Mouse (Mus musculus) kidney, embryonic 15.5 days (tissue): ENCODE results near the gene Sox6. TPM values are rescaled to one million over a fixed set of nuclear protein-coding genes. Genes with fewer than 3 reads are reported as not detected.

Source experiments
- ATAC-seq: fragments of 200-750 bp; cut with Nextera tagmentation; replicated peaks from 2 replicates; pipeline ENCODE4 v1.8.0; 2017; ENCODE audit warnings: moderate TSS enrichment; ENCODE audit not compliant: low FRiP score
- H3K27ac ChIP-seq: fragments of 300-500 bp; sonication (generic); 2 replicates; pipeline ENCODE4 v1.5.1; 2015; ENCODE audit warnings: mild to moderate bottlenecking, inconsistent platforms
- H3K27me3 ChIP-seq: fragments of 300-500 bp; sonication (generic); 2 replicates; pipeline ENCODE4 v1.6.1; 2015; ENCODE audit warnings: inconsistent platforms
- H3K36me3 ChIP-seq: fragments of 300-500 bp; sonication (generic); 2 replicates; pipeline ENCODE4 v1.6.1; 2015; ENCODE audit warnings: inconsistent platforms
- H3K4me1 ChIP-seq: fragments of 300-500 bp; sonication (generic); 2 replicates; pipeline ENCODE4 v1.6.1; 2015; ENCODE audit warnings: inconsistent platforms
- H3K4me2 ChIP-seq: fragments of 300-500 bp; sonication (generic); 2 replicates; pipeline ENCODE4 v1.6.1; 2015; ENCODE audit warnings: moderate library complexity, mild to moderate bottlenecking, inconsistent platforms
- H3K4me3 ChIP-seq: fragments of 300-500 bp; sonication (generic); replicated peaks from 2 replicates; pipeline ENCODE4 v1.5.1; 2015; ENCODE audit warnings: mild to moderate bottlenecking, inconsistent platforms
- H3K9ac ChIP-seq: fragments of 300-500 bp; sonication (generic); 2 replicates; pipeline ENCODE4 v1.6.1; 2015; ENCODE audit warnings: mild to moderate bottlenecking, inconsistent platforms
- H3K9me3 ChIP-seq: fragments of 300-500 bp; sonication (generic); replicated peaks from 2 replicates; pipeline ENCODE4 v1.6.1; 2016; ENCODE audit warnings: inconsistent platforms
- WGBS: fragments of 180-500 bp; shearing (Covaris S2); methylation state at CpG from one replicate; pipeline ENCODE4 v1.1.7; 2015; ENCODE audit warnings: mixed read lengths; 5-methylcytosine and 5-hydroxymethylcytosine counted together
- polyA plus RNA-seq: library from polyadenylated mRNA; unstranded; fragments of >200 nt; fragmentation: Nextera tagmentation; extraction: Ambion mirVana; gene quantifications from 2 replicates; pipeline ENCODE4 v1.2.1, GENCODE M21; 2015

Gene Sox6
- polyA plus RNA-seq, 1 experiment from 2014 or later: 20.2 TPM

- Histone ChIP-seq H3K4me2 (no peak overlapping the region), H3K4me3 (no peak overlapping the region), H3K9me3 (no peaks in the 10 kb centered on the region), H3K27me3 (no peaks in the 10 kb centered on the region), H3K36me3 (no peaks in the 10 kb centered on the region), H3K9ac (no peak overlapping the region), H3K27ac (no peak overlapping the region), H3K4me1 (no peaks in the 10 kb centered on the region)
- WGBS: 88% methylated on average over 5 of the region's 5 CpGs
- ATAC-seq: no peak
Measured at GRCm38 (mm10) chr7:115979813-115980512, 58.6 kb downstream of the Sox6 start.

- no peak overlapping the region for H3K4me2 ChIP-seq
- no peaks in the 10 kb centered on the region for H3K36me3 ChIP-seq
- no peak for ATAC-seq
- no peak overlapping the region for H3K27ac ChIP-seq
- H3K4me1 ChIP-seq: no peaks in the 10 kb centered on the region
- H3K4me3 ChIP-seq: no peak overlapping the region
- no peaks in the 10 kb centered on the region for H3K27me3 ChIP-seq
- 90% methylated on average over 2 of the region's 2 CpGs for WGBS
- no peak overlapping the region for H3K9ac ChIP-seq
- H3K9me3 ChIP-seq: no peaks in the 10 kb centered on the region
Measured at GRCm38 (mm10) chr7:115974518-115974917, 64.1 kb downstream of the Sox6 start.

GRCm38 (mm10) chr7:115967186-115967585 lies 71.4 kb downstream of the Sox6 start:
- no peaks in the 10 kb centered on the region for H3K27me3 ChIP-seq
- no peaks in the 10 kb centered on the region for H3K36me3 ChIP-seq
- WGBS: 79% methylated on average over 4 of the region's 4 CpGs
- H3K4me3 ChIP-seq: no peak overlapping the region
- no peak overlapping the region for H3K4me2 ChIP-seq
- H3K27ac ChIP-seq: no peak overlapping the region
- H3K4me1 ChIP-seq: no peaks in the 10 kb centered on the region
- no peaks in the 10 kb centered on the region for H3K9me3 ChIP-seq
- H3K9ac ChIP-seq: no peak overlapping the region
- ATAC-seq: no peak

- ATAC-seq: no peak
Measured at GRCm38 (mm10) chr7:115966181-115966580, 72.4 kb downstream of the Sox6 start.

GRCm38 (mm10) chr7:115953046-115953445 lies 85.5 kb downstream of the Sox6 start:
- peaks cover 3% of the 10 kb centered on the region; the same call in 1 of the 2 replicates for H3K27me3 ChIP-seq
- WGBS: 74% methylated on average over 3 of the region's 3 CpGs
- H3K4me1 ChIP-seq: no peaks in the 10 kb centered on the region
- H3K27ac ChIP-seq: no peak overlapping the region
- H3K36me3 ChIP-seq: no peaks in the 10 kb centered on the region
- H3K4me3 ChIP-seq: no peak overlapping the region
- no peak overlapping the region for H3K9ac ChIP-seq
- no peaks in the 10 kb centered on the region for H3K9me3 ChIP-seq
- no peak for ATAC-seq
- no peak overlapping the region for H3K4me2 ChIP-seq

More at GRCm38 (mm10) chr7:115966181-115966580, 72.4 kb downstream of the Sox6 start:
- Histone ChIP-seq H3K4me2 (no peak overlapping the region), H3K4me1 (no peaks in the 10 kb centered on the region), H3K27me3 (no peaks in the 10 kb centered on the region), H3K9ac (no peak overlapping the region), H3K36me3 (no peaks in the 10 kb centered on the region), H3K9me3 (no peaks in the 10 kb centered on the region), H3K27ac (no peak overlapping the region), H3K4me3 (no peak overlapping the region)
- WGBS: 60% methylated on average over 4 of the region's 4 CpGs

GRCm38 (mm10) chr7:115952235-115952634 lies 86.4 kb downstream of the Sox6 start:
- Histone ChIP-seq H3K9me3 (no peaks in the 10 kb centered on the region), H3K4me1 (no peaks in the 10 kb centered on the region), H3K36me3 (no peaks in the 10 kb centered on the region), H3K4me2 (no peak overlapping the region), H3K4me3 (no peak overlapping the region), H3K27me3 (peaks cover 3% of the 10 kb centered on the region; the same call in 1 of the 2 replicates), H3K9ac (no peak overlapping the region), H3K27ac (no peak overlapping the region)
- WGBS: 69% methylated on average over 3 of the region's 3 CpGs
- ATAC-seq: no peak

GRCm38 (mm10) chr7:115951689-115952088 lies 86.9 kb downstream of the Sox6 start:
- no peaks in the 10 kb centered on the region for H3K9me3 ChIP-seq
- H3K36me3 ChIP-seq: no peaks in the 10 kb centered on the region
- H3K27me3 ChIP-seq: peaks cover 3% of the 10 kb centered on the region; the same call in 1 of the 2 replicates
- H3K4me3 ChIP-seq: no peak overlapping the region
- no peak for ATAC-seq
- no peaks in the 10 kb centered on the region for H3K4me1 ChIP-seq
- no peak overlapping the region for H3K27ac ChIP-seq
- no peak overlapping the region for H3K4me2 ChIP-seq
- 81% methylated on average over 4 of the region's 4 CpGs for WGBS
- H3K9ac ChIP-seq: no peak overlapping the region

- no peak for ATAC-seq
Measured at GRCm38 (mm10) chr7:115947916-115948315, 90.7 kb downstream of the Sox6 start.

GRCm38 (mm10) chr7:115946559-115946958 lies 92.0 kb downstream of the Sox6 start:
- H3K9me3 ChIP-seq: no peaks in the 10 kb centered on the region
- WGBS: 91% methylated on average over 12 of the region's 12 CpGs
- no peak for ATAC-seq
- H3K27me3 ChIP-seq: no peaks in the 10 kb centered on the region
- H3K4me1 ChIP-seq: no peaks in the 10 kb centered on the region
- no peak overlapping the region for H3K27ac ChIP-seq
- no peak overlapping the region for H3K9ac ChIP-seq
- H3K4me2 ChIP-seq: no peak overlapping the region
- H3K36me3 ChIP-seq: no peaks in the 10 kb centered on the region
- H3K4me3 ChIP-seq: no peak overlapping the region

More at GRCm38 (mm10) chr7:115947916-115948315, 90.7 kb downstream of the Sox6 start:
- no peaks in the 10 kb centered on the region for H3K27me3 ChIP-seq
- no peak overlapping the region for H3K4me3 ChIP-seq
- H3K9ac ChIP-seq: no peak overlapping the region
- H3K4me1 ChIP-seq: no peaks in the 10 kb centered on the region
- no peak overlapping the region for H3K4me2 ChIP-seq
- no peaks in the 10 kb centered on the region for H3K36me3 ChIP-seq
- 48% methylated on average over 2 of the region's 2 CpGs for WGBS
- H3K27ac ChIP-seq: no peak overlapping the region
- H3K9me3 ChIP-seq: no peaks in the 10 kb centered on the region

GRCm38 (mm10) chr7:115945516-115945915 lies 93.1 kb downstream of the Sox6 start:
- H3K36me3 ChIP-seq: no peaks in the 10 kb centered on the region
- no peaks in the 10 kb centered on the region for H3K9me3 ChIP-seq
- no peaks in the 10 kb centered on the region; the same call in 1 of the 2 replicates for H3K27me3 ChIP-seq
- H3K4me2 ChIP-seq: no peak overlapping the region
- WGBS: 74% methylated on average over 4 of the region's 4 CpGs
- ATAC-seq: no peak
- no peak overlapping the region for H3K9ac ChIP-seq
- H3K4me1 ChIP-seq: no peaks in the 10 kb centered on the region
- no peak overlapping the region for H3K27ac ChIP-seq
- H3K4me3 ChIP-seq: no peak overlapping the region

- no peak overlapping the region for H3K27ac ChIP-seq
- no peak overlapping the region for H3K4me2 ChIP-seq
Measured at GRCm38 (mm10) chr7:115944250-115944649, 94.3 kb downstream of the Sox6 start.

GRCm38 (mm10) chr7:115941766-115942165 lies 96.8 kb downstream of the Sox6 start:
- Histone ChIP-seq H3K9me3 (no peaks in the 10 kb centered on the region), H3K27me3 (no peaks in the 10 kb centered on the region; the same call in 1 of the 2 replicates), H3K27ac (no peak overlapping the region), H3K4me2 (no peak overlapping the region), H3K9ac (no peak overlapping the region), H3K36me3 (no peaks in the 10 kb centered on the region), H3K4me1 (no peaks in the 10 kb centered on the region), H3K4me3 (no peak overlapping the region)
- 32% methylated on average over 6 of the region's 6 CpGs for WGBS
- ATAC-seq: peak; percentile 62

More at GRCm38 (mm10) chr7:115944250-115944649, 94.3 kb downstream of the Sox6 start:
- 61% methylated on average over 5 of the region's 5 CpGs for WGBS
- H3K4me3 ChIP-seq: no peak overlapping the region
- H3K36me3 ChIP-seq: no peaks in the 10 kb centered on the region
- no peaks in the 10 kb centered on the region for H3K9me3 ChIP-seq
- H3K9ac ChIP-seq: no peak overlapping the region
- no peaks in the 10 kb centered on the region for H3K4me1 ChIP-seq
- no peak for ATAC-seq
- no peaks in the 10 kb centered on the region; the same call in 1 of the 2 replicates for H3K27me3 ChIP-seq
